Mouse (Mus musculus) gastrocnemius, adult 2 months (tissue): Measurements from ENCODE around the gene 1810009A15Rik. TPM values are rescaled to one million over a fixed set of nuclear protein-coding genes. Genes with fewer than 3 reads are reported as not detected.
"Not testable (repeated sequence)": the region's sequence is repeated elsewhere in the genome, so short reads cannot be mapped to it uniquely, and the experiment has no call there.

ENCODE experiments used
- DNase-seq: peaks from one replicate; pipeline ENCODE4 v3.0.0; 2022
- H3K27ac ChIP-seq: fragments of 200-600 bp; 2 replicates; pipeline ENCODE4 v1.8.1; 2022; ENCODE audit warnings: mild to moderate bottlenecking
- H3K4me3 ChIP-seq: fragments of 200-600 bp; 2 replicates; pipeline ENCODE4 v1.8.1; 2022; ENCODE audit warnings: mild to moderate bottlenecking, moderate library complexity
- CTCF ChIP-seq: fragments of 200-600 bp; IDR thresholded peaks from 2 replicates; pipeline ENCODE4 v1.8.1; 2022; ENCODE audit warnings: antibody characterized with exemption, mild to moderate bottlenecking, moderate library complexity
- intact Hi-C: fragments of 180-260 bp; cut with DNase I; formaldehyde crosslinking; loops from one replicate; pipeline ENCODE4 v1.15.1; 2025
- total RNA-seq, 2 experiments: library from RNA; stranded (reverse); gene quantifications; 2 replicates each; pipeline ENCODE4 v1.2.3; 2021

The 1810009A15Rik gene
- total RNA-seq, 2 experiments from 2014 or later: 11.8 to 13.5 TPM

- Histone ChIP-seq H3K27ac (no peak overlapping the region), H3K4me3 (peak overlapping the region; percentile 67)
- DNase-seq: no peak
- intact Hi-C loops: no loop called here
- no peak for TF ChIP-seq CTCF
Measured at GRCm38 (mm10) chr19:8853117-8853516, 35.5 kb upstream of the 1810009A15Rik start.

- peak; percentile 79 for TF ChIP-seq CTCF
- Histone ChIP-seq H3K27ac (no peak overlapping the region), H3K4me3 (no peak overlapping the region)
- intact Hi-C loops: loop anchor here (1.0 kb wide), 1 partner anchor 253 kb away; no protein-coding TSS in a partner anchor
- peak; percentile 62 for DNase-seq
Measured at GRCm38 (mm10) chr19:8857689-8858088, 31.0 kb upstream of the 1810009A15Rik start.

GRCm38 (mm10) chr19:8859018-8859417, 29.6 kb upstream of the 1810009A15Rik start:
- TF ChIP-seq CTCF: peak; percentile 54
- intact Hi-C loops: no loop called here
- Histone ChIP-seq H3K4me3 (no peak overlapping the region), H3K27ac (no peak overlapping the region)
- no peak for DNase-seq

- intact Hi-C loops: no loop called here
- no peak for TF ChIP-seq CTCF
- no peak for DNase-seq
- Histone ChIP-seq H3K4me3 (no peak overlapping the region), H3K27ac (no peak overlapping the region)
Measured at GRCm38 (mm10) chr19:8864265-8864664, 24.4 kb upstream of the 1810009A15Rik start.

GRCm38 (mm10) chr19:8870381-8870780, 18.3 kb upstream of the 1810009A15Rik start:
- intact Hi-C loops: loop anchor here (2.0 kb wide), 1 partner anchor 28 kb away; the partner anchor contains the start of gene Ganab
- Histone ChIP-seq H3K4me3 (peak overlapping the region; percentile 94), H3K27ac (peak overlapping the region; percentile 94)
- not testable (repeated sequence) for DNase-seq

GRCm38 (mm10) chr19:8870838-8871237, 17.8 kb upstream of the 1810009A15Rik start:
- Histone ChIP-seq H3K27ac (peak overlapping the region; percentile 94), H3K4me3 (peak overlapping the region; percentile 94)
- intact Hi-C loops: loop anchor here (1.0 to 2.0 kb wide), 2 partner anchors 28 to 97 kb away; partner anchors contain the start of gene Ganab
- DNase-seq: no peak
- TF ChIP-seq CTCF: no peak

GRCm38 (mm10) chr19:8871267-8872186, 17.1 kb upstream of the 1810009A15Rik start, which contains the start of gene Ubxn1:
Ubxn1 (plus strand) TSS chr19:8871496.
- peak within 1 kb of the TSS; percentile 94 for H3K27ac ChIP-seq
- intact Hi-C loops: loop anchor here (1.0 to 2.0 kb wide), 2 partner anchors 27 to 97 kb away; partner anchors contain the start of gene Ganab
- DNase-seq: peak; percentile 98
- TF ChIP-seq CTCF: no peak; the same call in 1 of the 2 replicates
- peak within 1 kb of the TSS; percentile 94 for H3K4me3 ChIP-seq

GRCm38 (mm10) chr19:8872266-8872840, 16.3 kb upstream of the 1810009A15Rik start:
- intact Hi-C loops: no loop called here
- peak overlapping the region; percentile 94 for H3K27ac ChIP-seq
- H3K4me3 ChIP-seq: peak overlapping the region; percentile 94
- DNase-seq: no peak
- no peak for TF ChIP-seq CTCF

GRCm38 (mm10) chr19:8875031-8875430, 13.6 kb upstream of the 1810009A15Rik start:
- DNase-seq: peak; percentile 65
- intact Hi-C loops: no loop called here
- Histone ChIP-seq H3K4me3 (peak overlapping the region; percentile 20), H3K27ac (peak overlapping the region; percentile 94)
- no peak for TF ChIP-seq CTCF

GRCm38 (mm10) chr19:8880311-8881033, 8.2 kb upstream of the 1810009A15Rik start, which contains the start of gene Uqcc3:
Uqcc3 (minus strand) TSS chr19:8880923.
- Histone ChIP-seq H3K4me3 (peak within 1 kb of the TSS; percentile 83), H3K27ac (peak within 1 kb of the TSS; percentile 89)
- intact Hi-C loops: no loop called here
- peak; percentile 93 for DNase-seq
- no peak for TF ChIP-seq CTCF

- no peak for DNase-seq
- Histone ChIP-seq H3K27ac (peak overlapping the region; percentile 89), H3K4me3 (peak overlapping the region; percentile 83)
- intact Hi-C loops: no loop called here
- no peak for TF ChIP-seq CTCF
Measured at GRCm38 (mm10) chr19:8881034-8881392, 7.6 kb upstream of the 1810009A15Rik start.

GRCm38 (mm10) chr19:8883616-8884015, 5.0 kb upstream of the 1810009A15Rik start, which contains the start of the genes Lbhd1 and Gm49403:
Lbhd1 (plus strand) TSS chr19:8883732.
Gm49403 (plus strand) TSS chr19:8883930.
- H3K27ac ChIP-seq: no peak within 1 kb of the TSS
- H3K4me3 ChIP-seq: no peak within 1 kb of the TSS
- intact Hi-C loops: no loop called here
- no peak for DNase-seq
- TF ChIP-seq CTCF: no peak
